Mouse (Mus musculus) neural tube, embryonic 12.5 days (tissue): Measurements from ENCODE around the gene Myadm. TPM values are rescaled to one million over a fixed set of nuclear protein-coding genes. Genes with fewer than 3 reads are reported as not detected.
"Not testable (repeated sequence)": the region's sequence is repeated elsewhere in the genome, so short reads cannot be mapped to it uniquely, and the experiment has no call there.

ENCODE experiments used
- ATAC-seq: fragments of 200-750 bp; cut with Nextera tagmentation; 2 replicates; pipeline ENCODE4 v1.8.0; 2017; ENCODE audit warnings: low read depth, mild to moderate bottlenecking, moderate TSS enrichment, moderate library complexity; ENCODE audit not compliant: low FRiP score
- H3K27ac ChIP-seq: fragments of 300-500 bp; sonication (generic); 2 replicates; pipeline ENCODE4 v1.5.1; 2016
- H3K27me3 ChIP-seq: fragments of 300-500 bp; sonication (generic); replicated peaks from 2 replicates; pipeline ENCODE4 v1.6.1; 2016; ENCODE audit warnings: mild to moderate bottlenecking
- H3K36me3 ChIP-seq: fragments of 300-500 bp; sonication (generic); 2 replicates; pipeline ENCODE4 v1.6.1; 2016; ENCODE audit warnings: mild to moderate bottlenecking
- H3K4me1 ChIP-seq: fragments of 300-500 bp; sonication (generic); 2 replicates; pipeline ENCODE4 v1.6.1; 2016
- H3K4me2 ChIP-seq: fragments of 300-500 bp; sonication (generic); replicated peaks from 2 replicates; pipeline ENCODE4 v1.6.1; 2016; ENCODE audit warnings: mild to moderate bottlenecking
- H3K4me3 ChIP-seq: fragments of 300-500 bp; sonication (generic); 2 replicates; pipeline ENCODE4 v1.5.1; 2016
- H3K9ac ChIP-seq: fragments of 300-500 bp; sonication (generic); 2 replicates; pipeline ENCODE4 v1.6.1; 2016; ENCODE audit warnings: mild to moderate bottlenecking
- H3K9me3 ChIP-seq: fragments of 300-500 bp; sonication (generic); 2 replicates; pipeline ENCODE4 v1.6.1; 2016; ENCODE audit warnings: mild to moderate bottlenecking
- WGBS: fragments of 180-500 bp; shearing (Covaris S2); methylation state at CpG from one replicate; pipeline ENCODE4 v1.1.7; 2016; 5-methylcytosine and 5-hydroxymethylcytosine counted together
- polyA plus RNA-seq: library from polyadenylated mRNA; unstranded; fragments of >200 nt; fragmentation: Nextera tagmentation; extraction: Ambion mirVana; gene quantifications from 2 replicates; pipeline ENCODE4 v1.2.1, GENCODE M21; 2016

The Myadm gene
- polyA plus RNA-seq, 1 experiment from 2014 or later = 37.2 TPM

- no peaks in the 10 kb centered on the region for H3K9me3 ChIP-seq
- H3K36me3 ChIP-seq = peaks cover 11% of the 10 kb centered on the region
- ATAC-seq = no peak
- no peak overlapping the region for H3K4me3 ChIP-seq
- WGBS = 70% methylated on average over 3 of the region's 3 CpGs
- peak overlapping the region; percentile 63 for H3K4me2 ChIP-seq
- H3K27me3 ChIP-seq = no peaks in the 10 kb centered on the region
- peaks cover 28% of the 10 kb centered on the region; the same call in 1 of the 2 replicates for H3K4me1 ChIP-seq
- H3K9ac ChIP-seq = no peak overlapping the region
- no peak overlapping the region for H3K27ac ChIP-seq
Measured at GRCm38 (mm10) chr7:3291764-3292163, 2.9 kb downstream of the Myadm start.

DNA sequence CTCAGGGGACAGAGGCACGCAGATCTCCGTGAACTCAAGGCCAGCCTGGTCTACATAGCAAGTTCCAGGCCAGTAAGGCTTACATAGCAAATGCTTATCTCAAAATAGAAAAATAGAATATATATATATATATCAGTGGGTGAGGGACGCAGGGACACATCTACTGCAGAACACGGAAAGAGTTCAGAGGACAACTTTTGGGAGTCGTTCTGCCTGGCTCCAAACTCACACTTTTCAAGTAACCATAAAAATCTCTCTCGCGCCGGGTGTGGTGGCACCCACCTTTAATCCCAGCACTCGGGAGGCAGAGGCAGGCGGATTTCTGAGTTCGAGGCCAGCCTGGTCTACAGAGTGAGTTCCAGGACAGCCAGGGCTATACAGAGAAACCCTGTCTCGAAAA lies 3.4 kb downstream of the Myadm start:
- H3K9me3 ChIP-seq, H3K4me3 ChIP-seq, H3K9ac ChIP-seq, H3K27ac ChIP-seq, H3K27me3 ChIP-seq, ATAC-seq: not testable (repeated sequence)
- WGBS = 74% methylated on average over 12 of the region's 12 CpGs
- peaks cover 16% of the 10 kb centered on the region for H3K36me3 ChIP-seq
- H3K4me2 ChIP-seq = peak overlapping the region; percentile 63
- peaks cover 28% of the 10 kb centered on the region; the same call in 1 of the 2 replicates for H3K4me1 ChIP-seq

DNA sequence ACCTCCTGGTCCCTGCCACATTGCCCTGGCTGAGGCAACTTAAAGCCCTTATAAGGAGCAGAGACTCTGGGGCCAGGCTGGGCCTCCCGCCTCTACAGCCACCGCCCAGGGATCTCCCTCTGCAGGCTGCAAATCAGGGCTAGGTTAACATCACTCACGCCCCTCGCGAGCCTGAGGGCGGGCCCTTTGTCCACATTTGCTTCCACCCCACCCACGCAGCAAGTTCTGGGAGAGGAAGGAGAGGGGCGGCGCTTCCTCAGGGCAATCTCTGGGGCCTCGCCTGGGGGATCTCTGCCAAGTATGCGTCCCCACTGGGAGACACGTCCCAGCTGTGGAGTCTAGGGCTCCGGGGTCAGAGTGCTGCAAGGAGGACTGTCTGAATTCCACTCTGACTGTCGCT lies 3.9 kb downstream of the Myadm start:
- WGBS = 1% methylated on average over 14 of the region's 14 CpGs
- no peaks in the 10 kb centered on the region for H3K9me3 ChIP-seq
- no peak overlapping the region for H3K27ac ChIP-seq
- H3K36me3 ChIP-seq = peaks cover 21% of the 10 kb centered on the region
- H3K4me3 ChIP-seq = peak overlapping the region; percentile 9; the same call in 1 of the 2 replicates
- no peaks in the 10 kb centered on the region for H3K27me3 ChIP-seq
- H3K4me2 ChIP-seq = peak overlapping the region; percentile 63
- peaks cover 28% of the 10 kb centered on the region; the same call in 1 of the 2 replicates for H3K4me1 ChIP-seq
- H3K9ac ChIP-seq = 0 out of 2 replicates have a peak overlapping the region, but pooled peaks have one; percentile 33
- ATAC-seq = no peak

DNA sequence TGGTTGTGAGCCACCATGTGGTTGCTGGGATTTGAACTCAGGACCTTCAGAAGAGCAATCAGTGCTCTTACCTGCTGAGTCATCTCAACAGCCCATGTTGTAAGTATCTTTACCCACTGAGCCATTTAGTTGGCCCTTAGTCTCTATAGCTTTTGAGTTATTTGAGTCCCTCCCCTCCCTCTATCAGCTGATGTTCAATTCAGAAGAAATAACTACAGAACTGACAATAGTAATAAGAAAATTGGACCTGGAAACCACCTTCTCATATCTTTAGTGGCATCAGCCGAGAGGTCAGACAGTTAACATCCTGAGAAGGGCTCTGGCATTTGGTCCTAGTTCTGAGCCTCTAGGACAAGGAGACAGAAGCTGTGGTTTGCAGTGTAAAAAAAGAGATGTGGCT lies 5.9 kb downstream of the Myadm start:
- H3K9ac ChIP-seq = no peak overlapping the region

GRCm38 (mm10) chr7:3295321-3296110 lies 6.6 kb downstream of the Myadm start:
- WGBS = 87% methylated on average over 5 of the region's 5 CpGs

More for the DNA sequence above, 5.9 kb downstream of the Myadm start:
- Histone ChIP-seq H3K4me3 (no peak overlapping the region), H3K9me3 (no peaks in the 10 kb centered on the region), H3K36me3 (peaks cover 30% of the 10 kb centered on the region), H3K27ac (no peak overlapping the region), H3K27me3 (peaks cover 2% of the 10 kb centered on the region; the same call in 1 of the 2 replicates), H3K4me1 (peaks cover 22% of the 10 kb centered on the region; the same call in 1 of the 2 replicates), H3K4me2 (no peak overlapping the region)
- 87% methylated on average over 1 of the region's 1 CpGs for WGBS
- ATAC-seq = no peak

DNA sequence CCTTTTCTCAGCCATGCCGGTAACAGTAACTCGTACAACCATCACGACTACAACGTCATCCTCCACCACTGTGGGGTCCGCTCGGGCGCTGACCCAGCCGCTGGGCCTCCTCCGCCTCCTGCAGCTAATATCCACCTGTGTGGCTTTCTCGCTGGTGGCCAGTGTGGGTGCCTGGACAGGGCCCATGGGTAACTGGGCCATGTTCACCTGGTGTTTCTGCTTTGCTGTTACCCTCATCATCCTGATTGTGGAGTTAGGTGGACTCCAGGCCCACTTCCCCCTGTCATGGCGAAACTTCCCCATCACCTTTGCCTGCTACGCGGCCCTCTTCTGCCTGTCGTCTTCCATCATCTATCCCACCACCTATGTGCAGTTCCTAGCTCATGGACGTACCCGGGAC lies 7.8 kb downstream of the Myadm start:
- Histone ChIP-seq H3K4me1 (peaks cover 7% of the 10 kb centered on the region; the same call in 1 of the 2 replicates), H3K27ac (no peak overlapping the region), H3K27me3 (peaks cover 12% of the 10 kb centered on the region), H3K9me3 (no peaks in the 10 kb centered on the region), H3K9ac (no peak overlapping the region), H3K4me3 (no peak overlapping the region), H3K36me3 (peaks cover 31% of the 10 kb centered on the region), H3K4me2 (no peak overlapping the region)
- no peak for ATAC-seq
- 94% methylated on average over 16 of the region's 16 CpGs for WGBS

More at GRCm38 (mm10) chr7:3295321-3296110, 6.6 kb downstream of the Myadm start:
- H3K27ac ChIP-seq = no peak overlapping the region
- H3K4me2 ChIP-seq = no peak overlapping the region
- no peak overlapping the region for H3K9ac ChIP-seq
- H3K4me3 ChIP-seq = no peak overlapping the region
- H3K9me3 ChIP-seq = no peaks in the 10 kb centered on the region
- peaks cover 31% of the 10 kb centered on the region for H3K36me3 ChIP-seq
- peaks cover 15% of the 10 kb centered on the region; the same call in 1 of the 2 replicates for H3K4me1 ChIP-seq
- H3K27me3 ChIP-seq = peaks cover 3% of the 10 kb centered on the region; the same call in 1 of the 2 replicates
- ATAC-seq = no peak

DNA sequence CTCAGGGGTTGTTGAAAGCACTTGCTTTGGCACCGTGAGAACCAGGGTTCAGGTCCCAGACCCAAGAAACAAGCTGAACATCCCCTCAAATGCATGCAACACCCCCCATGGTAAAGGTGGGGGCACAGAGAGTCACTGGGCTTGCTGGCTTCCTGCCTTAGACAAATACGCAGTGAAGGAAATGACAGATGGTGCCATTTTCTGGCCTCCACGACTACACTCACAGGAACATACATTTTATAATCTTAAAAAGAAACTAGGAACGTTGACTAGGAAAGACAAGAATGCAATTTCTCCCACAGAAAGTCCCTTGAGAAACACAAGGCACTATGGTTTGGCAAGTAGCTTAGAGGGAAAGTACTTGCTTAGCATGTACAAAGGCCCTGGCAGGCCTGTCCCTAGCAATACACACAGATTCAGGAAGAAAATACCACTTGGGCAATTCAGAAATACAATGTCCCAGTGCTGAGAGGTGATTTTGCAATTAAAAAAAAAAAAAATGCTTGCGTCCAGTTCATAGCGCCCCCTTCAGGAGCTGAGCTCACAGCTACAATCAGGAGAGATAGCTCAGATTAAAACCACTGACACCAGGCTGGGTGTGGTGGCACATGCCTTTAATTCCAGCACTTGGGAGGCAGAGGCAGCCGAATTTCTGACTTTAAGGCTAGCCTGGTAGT lies 11.2 kb downstream of the Myadm start:
- 62% methylated on average over 7 of the region's 7 CpGs for WGBS
- Histone ChIP-seq H3K9me3 (no peaks in the 10 kb centered on the region), H3K9ac (no peak overlapping the region), H3K4me3 (no peak overlapping the region), H3K36me3 (peaks cover 26% of the 10 kb centered on the region), H3K4me1 (peaks cover 28% of the 10 kb centered on the region), H3K27me3 (peaks cover 39% of the 10 kb centered on the region), H3K4me2 (no peak overlapping the region), H3K27ac (no peak overlapping the region)
- ATAC-seq = no peak

DNA sequence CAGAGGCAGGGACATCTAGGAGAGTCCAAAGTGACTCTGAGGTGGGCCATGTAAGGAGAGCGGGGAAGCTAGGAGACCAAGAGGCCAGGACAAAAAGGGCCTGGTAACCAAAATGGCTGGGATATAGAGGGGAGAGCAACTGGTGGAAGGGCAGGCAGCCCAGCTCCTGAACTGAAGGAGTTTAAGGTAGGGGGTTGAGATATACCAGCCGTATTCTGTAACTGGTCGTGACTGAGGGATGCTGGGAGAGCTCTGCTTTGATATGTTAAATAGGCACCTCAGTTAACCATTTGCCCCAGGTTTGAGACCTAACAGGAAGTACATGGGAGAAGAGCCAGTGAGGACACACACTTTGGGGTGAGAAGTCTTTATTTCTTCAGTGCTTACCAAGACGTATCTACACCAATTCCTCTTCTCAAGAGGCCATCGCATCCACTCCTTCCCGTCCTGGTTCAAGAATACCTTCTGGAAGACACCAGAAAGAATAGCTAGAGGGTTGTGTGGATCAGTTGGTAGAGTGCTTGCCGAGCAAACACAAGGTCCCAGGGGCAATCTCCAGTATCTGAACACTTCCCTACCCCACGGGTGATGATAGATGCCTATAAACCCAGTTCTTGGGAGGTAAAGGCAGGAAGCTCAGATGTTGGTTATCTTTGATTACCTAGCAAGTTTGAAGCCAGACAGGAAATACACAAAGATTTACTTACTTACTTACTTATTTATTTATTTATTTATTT lies 12.2 kb downstream of the Myadm start:
- 71% methylated on average over 8 of the region's 8 CpGs for WGBS
- no peak overlapping the region for H3K4me3 ChIP-seq
- H3K27me3 ChIP-seq = peaks cover 45% of the 10 kb centered on the region

DNA sequence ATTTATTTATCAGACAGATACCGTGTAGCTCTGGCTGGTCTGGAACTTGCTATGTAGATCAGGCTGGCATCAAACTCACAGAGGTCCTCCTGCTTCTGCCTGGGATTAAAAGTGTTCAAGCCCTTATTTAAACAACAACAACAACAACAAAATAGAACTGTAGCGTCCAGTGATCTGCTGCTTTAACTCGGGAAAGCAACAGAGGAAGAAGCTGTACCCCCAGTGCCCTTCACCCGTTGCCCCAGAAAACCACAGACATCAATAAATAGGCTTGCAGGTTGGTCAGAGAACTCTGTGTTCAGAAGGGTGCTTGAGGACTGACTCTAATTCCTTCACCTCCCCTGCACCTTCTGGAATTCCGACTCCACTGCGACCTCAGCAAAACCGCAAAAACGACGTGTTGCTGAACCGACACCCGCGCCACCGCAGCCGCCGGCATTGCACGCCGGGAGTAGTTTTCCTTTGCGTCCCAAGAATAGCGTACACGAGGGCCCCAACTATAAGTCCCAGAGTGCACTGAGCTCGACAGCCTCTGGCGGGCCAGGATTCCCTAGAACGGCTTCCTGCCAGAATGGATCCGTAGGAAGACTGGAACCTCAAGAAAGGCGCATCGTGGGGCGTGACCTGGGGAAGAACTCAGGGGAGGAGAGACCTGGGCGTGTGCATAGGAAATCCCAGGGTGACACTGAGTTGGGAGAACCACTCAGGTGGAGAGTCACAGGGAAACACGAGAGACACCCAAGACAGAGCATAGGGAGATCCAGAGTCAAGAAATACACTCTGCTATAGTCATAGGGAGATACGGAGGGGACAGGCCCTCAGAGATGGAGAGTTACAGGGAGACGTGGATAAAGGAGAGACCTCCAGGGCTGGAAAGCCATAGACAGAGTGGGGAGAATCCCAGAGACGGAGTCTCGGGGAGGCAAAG lies 13.0 kb downstream of the Myadm start:
- 0 out of 2 replicates have a peak, but pooled peaks have one; percentile 12 for ATAC-seq
- Histone ChIP-seq H3K36me3 (peaks cover 19% of the 10 kb centered on the region), H3K27ac (no peak overlapping the region), H3K4me1 (peaks cover 28% of the 10 kb centered on the region), H3K4me3 (peak overlapping the region; percentile 13; the same call in 1 of the 2 replicates), H3K4me2 (peak overlapping the region; percentile 70), H3K27me3 (peaks cover 45% of the 10 kb centered on the region), H3K9me3 (no peaks in the 10 kb centered on the region), H3K9ac (0 out of 2 replicates have a peak overlapping the region, but pooled peaks have one; percentile 27)
- WGBS = 9% methylated on average over 33 of the region's 33 CpGs

More for the DNA sequence above, 12.2 kb downstream of the Myadm start:
- ATAC-seq = no peak
- Histone ChIP-seq H3K27ac (no peak overlapping the region), H3K9ac (no peak overlapping the region), H3K4me1 (peaks cover 28% of the 10 kb centered on the region), H3K9me3 (no peaks in the 10 kb centered on the region), H3K4me2 (no peak overlapping the region), H3K36me3 (peaks cover 25% of the 10 kb centered on the region)

GRCm38 (mm10) chr7:3302556-3303275 lies 13.8 kb downstream of the Myadm start:
- Histone ChIP-seq H3K4me3 (peak overlapping the region; percentile 31), H3K9ac (peak overlapping the region; percentile 27; the same call in 1 of the 2 replicates), H3K4me2 (peak overlapping the region; percentile 70), H3K4me1 (peaks cover 28% of the 10 kb centered on the region), H3K27me3 (peaks cover 45% of the 10 kb centered on the region), H3K9me3 (no peaks in the 10 kb centered on the region), H3K27ac (no peak overlapping the region), H3K36me3 (peaks cover 11% of the 10 kb centered on the region; the same call in 1 of the 2 replicates)
- peak; percentile 11; the same call in 1 of the 2 replicates for ATAC-seq
- 3% methylated on average over 16 of the region's 16 CpGs for WGBS
